Mouse (Mus musculus) activated CD4-positive, CD25-positive, alpha-beta regulatory T cell, adult 9 weeks (primary cell): ENCODE measurements around the gene Asl. TPM values are rescaled to one million over a fixed set of nuclear protein-coding genes. Genes with fewer than 3 reads are reported as not detected.

Experiments used
- polyA plus RNA-seq: library from polyadenylated mRNA; unstranded; fragments of 100-300 nt; shearing (Covaris generic); gene quantifications from one replicate; pipeline ENCODE4 v1.2.1, GENCODE M21; 2017

The Asl gene
- polyA plus RNA-seq: 79.8 TPM

DNA sequence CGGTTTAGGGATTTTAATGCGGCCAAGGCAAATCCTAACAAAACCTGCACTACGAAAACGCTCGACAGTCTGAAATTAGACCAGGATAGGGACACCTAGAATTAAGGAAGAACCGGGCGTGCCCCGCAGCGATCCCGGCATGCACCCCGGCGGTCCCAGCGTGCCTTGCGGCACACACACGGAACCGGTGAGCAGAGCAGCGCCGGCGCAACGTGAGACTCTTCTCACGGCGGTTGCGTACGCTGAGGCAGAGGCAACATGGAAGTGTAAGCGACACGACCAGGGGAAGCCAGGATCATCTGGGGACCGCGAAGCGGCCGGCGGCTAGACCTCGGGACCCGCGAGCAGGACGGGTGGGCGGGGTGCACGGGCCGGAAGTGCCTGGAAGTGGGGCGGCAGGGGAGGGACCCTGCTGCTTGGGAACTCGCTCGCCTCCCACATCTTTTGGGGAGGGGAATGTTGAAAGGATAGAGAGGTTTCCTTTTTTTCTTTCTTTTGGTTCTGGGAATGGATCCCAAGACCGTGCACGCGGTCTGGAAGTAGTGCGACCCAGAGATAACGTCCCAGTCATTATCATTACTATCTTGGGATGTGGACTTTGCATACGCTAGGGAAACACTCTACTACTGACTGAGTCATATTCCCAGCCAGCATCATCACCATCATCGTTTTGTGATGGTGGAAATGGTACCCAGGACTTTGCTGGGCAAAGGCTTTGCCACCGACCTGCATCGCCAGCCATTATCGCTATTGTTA lies at the start of gene Asl, which contains the start of gene Crcp:
TSS of gene Asl (minus strand) at position 106 of the 756 bp plus-strand sequence.
TSS of gene Crcp (plus strand) at position 149 of the 756 bp plus-strand sequence.

DNA sequence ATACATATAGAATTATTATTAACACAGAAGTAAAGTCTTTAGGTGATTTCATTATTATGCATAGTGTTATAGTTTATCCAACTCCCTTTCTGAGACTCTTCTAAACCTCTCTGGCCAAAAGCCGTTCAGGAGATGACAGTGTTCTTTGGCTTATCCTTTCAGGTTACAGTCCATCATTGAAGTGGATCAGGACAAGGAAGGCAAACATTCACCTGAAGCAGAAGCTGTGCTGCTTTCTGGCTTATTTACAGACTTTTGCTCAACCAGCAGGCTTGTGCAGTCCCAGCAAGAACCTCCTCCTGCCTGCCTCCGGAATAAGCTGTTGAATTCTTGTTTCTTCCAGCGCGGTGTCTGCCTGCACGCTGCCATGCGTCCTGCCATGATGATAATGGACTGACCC lies 44.0 kb upstream of the Asl start, which contains the start of gene Tpst1:
TSS of gene Tpst1 (plus strand) at position 301 of the 400 bp plus-strand sequence.

DNA sequence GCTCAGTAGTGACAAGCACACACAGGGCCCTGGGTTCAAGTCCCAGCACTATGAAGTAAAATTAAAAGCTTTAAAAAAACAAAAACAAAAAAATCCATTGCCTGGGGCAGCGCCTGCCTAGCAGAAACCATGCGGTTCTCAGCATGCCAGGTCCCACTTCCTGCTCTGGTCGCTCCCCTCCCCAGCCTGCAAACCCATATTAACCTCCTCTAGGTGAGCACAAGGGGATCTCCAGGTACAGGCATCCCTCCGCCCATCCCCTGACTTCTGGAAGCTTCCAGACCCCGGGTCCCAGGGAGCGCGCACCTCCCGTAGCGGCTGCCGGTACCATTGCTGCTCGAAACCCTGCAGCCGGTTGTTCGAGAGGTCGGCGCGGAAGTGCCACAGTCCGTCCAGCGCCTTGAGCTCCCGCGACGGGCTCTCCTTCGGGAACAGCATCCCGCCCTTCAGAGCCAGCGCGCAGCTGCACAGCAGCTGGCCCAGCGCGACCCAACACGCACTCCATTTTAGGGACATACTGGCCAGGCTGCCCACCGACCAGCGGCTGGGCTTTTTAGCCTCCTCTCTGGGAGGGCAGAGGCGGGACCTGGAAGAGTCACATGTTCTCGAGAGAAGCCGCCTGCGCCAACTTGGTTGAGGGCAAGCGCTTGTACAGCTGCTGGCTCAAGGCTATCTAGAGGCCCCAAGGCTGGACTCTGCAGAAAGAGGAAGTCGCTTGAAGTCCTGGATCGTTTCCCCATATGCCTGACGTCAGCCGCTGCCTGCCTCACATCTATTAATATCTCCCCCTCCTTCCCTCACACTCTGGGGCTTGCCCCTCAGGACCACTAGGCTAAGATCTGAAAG lies 26.5 kb downstream of the Asl start, which contains the start of gene Gusb:
TSS of gene Gusb (minus strand) at position 749 of the 846 bp plus-strand sequence.

Other genes starting within 250 kb of the Asl start
- gene Psph, start 241.8 kb downstream of the Asl start, polyA plus RNA-seq: 72.7 TPM
- 23.5 TPM for gene Sumf2, start 182.3 kb downstream of the Asl start, polyA plus RNA-seq
- 519 TPM for gene Chchd2, start 141.8 kb downstream of the Asl start, polyA plus RNA-seq
- gene Zbed5, start 133.5 kb downstream of the Asl start, polyA plus RNA-seq: 2.2 TPM
- gene Phkg1, start 130.7 kb downstream of the Asl start, polyA plus RNA-seq: 0.17 TPM
- gene Nupr1l, start 120.7 kb downstream of the Asl start, polyA plus RNA-seq: 0.66 TPM
- 7.3 TPM for gene Vkorc1l1, start 87.3 kb downstream of the Asl start, polyA plus RNA-seq
- gene Gusb, start 26.2 kb downstream of the Asl start, polyA plus RNA-seq: 57.5 TPM
- gene Crcp, start within 50 bp of the Asl start, polyA plus RNA-seq: 52.4 TPM
- 1.4 TPM for gene Tpst1, start 44.1 kb upstream of the Asl start, polyA plus RNA-seq
- gene Kctd7, start 115.6 kb upstream of the Asl start, polyA plus RNA-seq: 5.8 TPM
- 46.2 TPM for gene Rabgef1, start 142.6 kb upstream of the Asl start, polyA plus RNA-seq
- 6.9 TPM for gene Tmem248, start 187.8 kb upstream of the Asl start, polyA plus RNA-seq
- 104 TPM for gene Sbds, start 226.3 kb upstream of the Asl start, polyA plus RNA-seq
- 42.6 TPM for gene Tyw1, start 226.4 kb upstream of the Asl start, polyA plus RNA-seq